Comparison of ENCODE assay signal across 12 mouse cellular contexts in the genomic region with DNA sequence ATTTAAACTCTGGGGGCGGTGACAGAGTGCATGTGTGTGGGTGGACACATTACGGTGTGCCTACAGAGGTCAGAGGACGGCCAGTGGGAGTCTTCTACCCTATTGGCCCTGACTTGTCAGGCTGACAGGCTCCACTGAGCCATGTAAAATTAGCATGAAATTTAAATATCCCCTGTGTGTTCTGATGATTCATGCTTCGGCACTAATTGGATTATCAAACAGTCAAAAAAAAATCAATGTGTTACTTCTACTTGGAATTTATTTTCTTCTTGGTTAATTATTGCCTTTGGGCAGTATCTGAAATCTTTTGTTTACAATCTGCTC. TPM values are rescaled to one million over a fixed set of nuclear protein-coding genes. Genes with fewer than 3 reads are reported as not detected.
DNase-seq lines count a peak whose midpoint lies in the region; ATAC-seq and TF ChIP-seq lines count a peak whose summit lies in the region.
"Had no signal": no experiment of that assay in that cellular context is flagged by ENCODE, and none has a peak within 500 bp of the region (broad histone marks: within the 10 kb centered on the region; RNA-seq: fewer than 3 reads in every experiment).

No protein-coding gene starts in this region.

- H3K36me3 ChIP-seq in liver, adult 2 months (ENCODE audit: control insufficient read depth, insufficient read depth, low read length), result no peaks in the 10 kb centered on the region
- no peaks in the 10 kb centered on the region for H3K36me3 ChIP-seq in hindbrain, embryonic 14.5 days (replicated peaks; ENCODE audit: control insufficient read depth, insufficient read depth)
- H3K36me3 ChIP-seq in splenic B cell, adult 2 months (ENCODE audit: control insufficient read depth, insufficient read depth, low read length, poor library complexity, severe bottlenecking), result no peaks in the 10 kb centered on the region
- no peaks in the 10 kb centered on the region for H3K36me3 ChIP-seq in limb, embryonic 10.5 days
- H3K36me3 ChIP-seq: embryonic facial prominence, embryonic 10.5 days; liver, embryonic 12.5 days; stomach, embryonic 15.5 days had no signal

- H3K9ac ChIP-seq in liver, adult 2 months (ENCODE audit: low read depth, low read length), result no peak overlapping the region
- no peak overlapping the region for H3K9ac ChIP-seq in hindbrain, embryonic 14.5 days
- H3K9ac ChIP-seq: liver, embryonic 12.5 days; stomach, embryonic 15.5 days had no signal

- WGBS in liver, adult 2 months, result 21% methylated on average over 4 of the region's 4 CpGs
- WGBS in hindbrain, embryonic 14.5 days, result 19% methylated on average over 4 of the region's 4 CpGs
- WGBS in limb, embryonic 10.5 days, result 77% methylated on average over 4 of the region's 4 CpGs

- peak; percentile 52; the same call in 1 of the 2 replicates for ATAC-seq in hindbrain, embryonic 14.5 days (ENCODE audit: low FRiP score)
- ATAC-seq: liver, embryonic 12.5 days had no signal

- H3K4me2 ChIP-seq in hindbrain, embryonic 14.5 days (replicated peaks), result no peak overlapping the region
- H3K4me2 ChIP-seq: heart, embryonic 11.5 days; liver, embryonic 12.5 days; stomach, embryonic 15.5 days had no signal

- peaks cover 12% of the 10 kb centered on the region for H3K4me1 ChIP-seq in liver, adult 2 months (ENCODE audit: control insufficient read depth, insufficient read depth, low read length)
- no peaks in the 10 kb centered on the region for H3K4me1 ChIP-seq in hindbrain, embryonic 14.5 days (replicated peaks; ENCODE audit: control insufficient read depth, insufficient read depth, low read length)
- peaks cover 8% of the 10 kb centered on the region for H3K4me1 ChIP-seq in limb, embryonic 10.5 days
- H3K4me1 ChIP-seq: liver, embryonic 12.5 days; stomach, embryonic 15.5 days had no signal

- no peak for TF ChIP-seq POLR2A in liver, adult 2 months (IDR thresholded peaks at IDR 0.05; ENCODE audit: extremely low read depth, insufficient read depth, low read length)

- H3K4me3 ChIP-seq in liver, adult 2 months (ENCODE audit: insufficient read depth, low read depth, low read length), result no peak overlapping the region
- no peak overlapping the region for H3K4me3 ChIP-seq in hindbrain, embryonic 14.5 days (replicated peaks; ENCODE audit: low read length)
- no peak overlapping the region for H3K4me3 ChIP-seq in limb, embryonic 10.5 days
- H3K4me3 ChIP-seq: embryonic facial prominence, embryonic 10.5 days; liver, embryonic 12.5 days; stomach, embryonic 15.5 days had no signal

- no peak for TF ChIP-seq CTCF in liver, adult 2 months (IDR thresholded peaks at IDR 0.05; ENCODE audit: low read depth, low read length)

- H3K27ac ChIP-seq in liver, adult 2 months (replicated peaks; ENCODE audit: insufficient read depth, low read depth, low read length), result no peak overlapping the region
- H3K27ac ChIP-seq in hindbrain, embryonic 14.5 days, result no peak overlapping the region
- no peak overlapping the region for H3K27ac ChIP-seq in limb, embryonic 10.5 days
- H3K27ac ChIP-seq: embryonic facial prominence, embryonic 10.5 days; liver, embryonic 12.5 days; stomach, embryonic 15.5 days had no signal

- no peaks in the 10 kb centered on the region for H3K79me2 ChIP-seq in liver, adult 2 months (ENCODE audit: control insufficient read depth, insufficient read depth, low read length)

- peak; percentile 57 for DNase-seq in liver, adult 2 months (ENCODE audit: extremely low read depth, low read depth, low spot score)
- DNase-seq in liver, result no peak
- DNase-seq in hindbrain, embryonic 14.5 days (ENCODE audit: low spot score), result no peak
- DNase-seq in kidney, postnatal 25 days, result peak; percentile 18 to 61
- DNase-seq in splenic B cell, adult 2 months (ENCODE audit: low read depth, low spot score), result peak; percentile 10
- DNase-seq in urinary bladder, postnatal 4 days (ENCODE audit: low spot score in 2 of 2), result no peak
- no peak for DNase-seq in limb, embryonic 10.5 days (ENCODE audit: low spot score)

- no peaks in the 10 kb centered on the region for H3K27me3 ChIP-seq in liver, adult 2 months (ENCODE audit: control insufficient read depth, insufficient read depth, low read length)
- no peaks in the 10 kb centered on the region for H3K27me3 ChIP-seq in hindbrain, embryonic 14.5 days (ENCODE audit: control insufficient read depth, insufficient read depth, low read length)
- H3K27me3 ChIP-seq in splenic B cell, adult 2 months (ENCODE audit: control insufficient read depth, insufficient read depth, low read length, poor library complexity, severe bottlenecking), result no peaks in the 10 kb centered on the region; the same call in 1 of the 2 replicates
- peaks cover 10% of the 10 kb centered on the region for H3K27me3 ChIP-seq in limb, embryonic 10.5 days (ENCODE audit: low read depth, poor library complexity, severe bottlenecking)
- H3K27me3 ChIP-seq: stomach, embryonic 15.5 days had no signal

- H3K9me3 ChIP-seq in hindbrain, embryonic 14.5 days (ENCODE audit: control insufficient read depth, low read length), result no peaks in the 10 kb centered on the region
- H3K9me3 ChIP-seq in limb, embryonic 10.5 days (replicated peaks), result no peaks in the 10 kb centered on the region
- H3K9me3 ChIP-seq: embryonic facial prominence, embryonic 10.5 days; liver, embryonic 12.5 days; stomach, embryonic 15.5 days had no signal

RNA-seq across cellular contexts. Expression of a gene that starts 22.3 kb away (rescaled TPM):
- total RNA-seq in liver, adult 2 months (2014; rRNA removed), result not detected in 2 replicates
- not detected in 2 replicates for polyA plus RNA-seq in liver, adult 2 months (2012; rRNA removed)
- 0.31 and 0.32 TPM in 2 replicates for polyA plus RNA-seq in hindbrain, embryonic 14.5 days (2014; fragmentation: Nextera tagmentation; extraction: Ambion mirVana)
- polyA plus RNA-seq in limb, embryonic 10.5 days (2016; fragmentation: Nextera tagmentation; extraction: Ambion mirVana), result not detected in 2 replicates
- total RNA-seq: gastrocnemius, adult 8-10 months had no signal
- polyA plus RNA-seq: embryonic facial prominence, embryonic 10.5 days; heart, embryonic 11.5 days; liver, embryonic 12.5 days had no signal

RNA-seq across cellular contexts. Expression of a gene that starts 42.8 kb away (rescaled TPM):
- total RNA-seq in liver, adult 2 months (2014; rRNA removed), result 8.4 and 10.3 TPM in 2 replicates
- 3.4 and 4.3 TPM in 2 replicates for polyA plus RNA-seq in liver, adult 2 months (2012; rRNA removed)
- polyA plus RNA-seq in hindbrain, embryonic 14.5 days (2014; fragmentation: Nextera tagmentation; extraction: Ambion mirVana), result 21.5 and 25.5 TPM in 2 replicates
- 6.0 and 6.6 TPM in 2 replicates for polyA plus RNA-seq in limb, embryonic 10.5 days (2016; fragmentation: Nextera tagmentation; extraction: Ambion mirVana)

Comparison
In these comparisons a context has a peak if more than half of its experiments do, and no peak if none do; other contexts are left out.
1. DNase-seq: peak in liver, adult 2 months (single experiment), kidney, postnatal 25 days (2 of 2) and splenic B cell, adult 2 months (single experiment); none in liver (single experiment), hindbrain, embryonic 14.5 days (single experiment), urinary bladder, postnatal 4 days (0 of 2) and limb, embryonic 10.5 days (single experiment).